Mouse (Mus musculus) forebrain, embryonic 13.5 days (tissue): Measurements from ENCODE around the gene Mybbp1a. TPM values are rescaled to one million over a fixed set of nuclear protein-coding genes. Genes with fewer than 3 reads are reported as not detected.
A peak's percentile ranks its signal among the peaks of the same experiment; 100 is the strongest.
"Not testable (repeated sequence)": the region's sequence is repeated elsewhere in the genome, so short reads cannot be mapped to it uniquely, and the experiment has no call there.

ENCODE experiments used
- ATAC-seq: fragments of 200-750 bp; cut with Nextera tagmentation; 2 replicates; pipeline ENCODE4 v1.8.0; 2017
- H3K27ac ChIP-seq: fragments of 300-500 bp; sonication (generic); 2 replicates; pipeline ENCODE4 v1.5.1; 2015; ENCODE audit warnings: inconsistent platforms, mild to moderate bottlenecking, moderate library complexity
- H3K27me3 ChIP-seq: fragments of 300-500 bp; sonication (generic); 2 replicates; pipeline ENCODE4 v1.6.1; 2015; ENCODE audit warnings: mild to moderate bottlenecking, inconsistent platforms
- H3K36me3 ChIP-seq: fragments of 300-500 bp; sonication (generic); 2 replicates; pipeline ENCODE4 v1.6.1; 2015; ENCODE audit warnings: mild to moderate bottlenecking, inconsistent platforms; ENCODE audit not compliant: poor library complexity, severe bottlenecking
- H3K4me1 ChIP-seq: fragments of 300-500 bp; sonication (generic); 2 replicates; pipeline ENCODE4 v1.6.1; 2015; ENCODE audit warnings: inconsistent platforms
- H3K4me2 ChIP-seq: fragments of 300-500 bp; sonication (generic); 2 replicates; pipeline ENCODE4 v1.6.1; 2015; ENCODE audit warnings: inconsistent platforms, mild to moderate bottlenecking, moderate library complexity
- H3K4me3 ChIP-seq: fragments of 300-500 bp; sonication (generic); 2 replicates; pipeline ENCODE4 v1.5.1; 2015; ENCODE audit warnings: mild to moderate bottlenecking, inconsistent platforms
- H3K9ac ChIP-seq: fragments of 300-500 bp; sonication (generic); 2 replicates; pipeline ENCODE4 v1.6.1; 2015; ENCODE audit warnings: mild to moderate bottlenecking, inconsistent platforms
- H3K9me3 ChIP-seq: fragments of 300-500 bp; sonication (generic); replicated peaks from 2 replicates; pipeline ENCODE4 v1.6.1; 2016; ENCODE audit warnings: inconsistent platforms
- WGBS: fragments of 180-500 bp; shearing (Covaris S2); methylation state at CpG from one replicate; pipeline ENCODE4 v1.1.7; 2015; 5-methylcytosine and 5-hydroxymethylcytosine counted together
- polyA plus RNA-seq: library from polyadenylated mRNA; unstranded; fragments of >200 nt; fragmentation: Nextera tagmentation; extraction: Ambion mirVana; gene quantifications from 2 replicates; pipeline ENCODE4 v1.2.1, GENCODE M21; 2015

Gene Mybbp1a
- polyA plus RNA-seq, 1 experiment from 2014 or later: 111 TPM

GRCm38 (mm10) chr11:72434963-72435693, 6.0 kb upstream of the Mybbp1a start, which contains the start of gene Ggt6:
TSS of gene Ggt6 (plus strand) at chr11:72435526.
- no peak within 1 kb of the TSS for H3K4me2 ChIP-seq
- no peak within 1 kb of the TSS for H3K9ac ChIP-seq
- H3K9me3 ChIP-seq: no peaks in the 10 kb centered on the region
- no peak for ATAC-seq
- peaks cover 4% of the 10 kb centered on the region; the same call in 1 of the 2 replicates for H3K27me3 ChIP-seq
- no peak within 1 kb of the TSS for H3K4me3 ChIP-seq
- H3K4me1 ChIP-seq: peaks cover 15% of the 10 kb centered on the region; the same call in 1 of the 2 replicates
- 65% methylated on average over 11 of the region's 11 CpGs for WGBS
- no peak within 1 kb of the TSS for H3K27ac ChIP-seq
- H3K36me3 ChIP-seq: no peaks in the 10 kb centered on the region

DNA sequence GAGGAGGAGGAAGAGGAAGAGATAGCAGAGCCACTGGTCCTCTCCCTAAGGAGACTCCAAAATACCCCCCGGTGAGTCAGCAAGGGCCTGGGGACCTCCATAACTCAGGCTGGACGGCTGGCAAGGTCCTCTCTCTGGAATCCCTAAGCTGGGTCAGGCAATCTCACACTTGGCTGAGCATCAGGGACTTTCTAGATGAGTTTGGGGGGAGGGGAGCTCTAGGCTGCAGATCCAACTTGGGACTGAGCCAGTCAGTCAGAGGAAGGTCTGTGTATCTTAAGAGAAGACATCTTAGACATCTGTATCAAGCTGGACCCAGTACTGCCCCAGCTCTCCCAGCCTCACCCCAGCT, 5.5 kb upstream of the Mybbp1a start:
- WGBS: 47% methylated on average over 2 of the region's 2 CpGs
- Histone ChIP-seq H3K4me2 (no peak overlapping the region), H3K4me3 (no peak overlapping the region), H3K9ac (no peak overlapping the region), H3K27ac (no peak overlapping the region), H3K4me1 (peaks cover 15% of the 10 kb centered on the region; the same call in 1 of the 2 replicates), H3K36me3 (no peaks in the 10 kb centered on the region), H3K9me3 (no peaks in the 10 kb centered on the region), H3K27me3 (peaks cover 4% of the 10 kb centered on the region; the same call in 1 of the 2 replicates)
- no peak for ATAC-seq

- 74% methylated on average over 5 of the region's 5 CpGs for WGBS
- Histone ChIP-seq H3K4me2 (no peak overlapping the region), H3K36me3 (no peaks in the 10 kb centered on the region), H3K4me1 (peaks cover 15% of the 10 kb centered on the region; the same call in 1 of the 2 replicates), H3K9ac (no peak overlapping the region), H3K27me3 (peaks cover 4% of the 10 kb centered on the region; the same call in 1 of the 2 replicates), H3K9me3 (no peaks in the 10 kb centered on the region), H3K27ac (no peak overlapping the region), H3K4me3 (no peak overlapping the region)
- ATAC-seq: no peak
Observed at GRCm38 (mm10) chr11:72436271-72436670, 4.9 kb upstream of the Mybbp1a start.

GRCm38 (mm10) chr11:72436756-72437650, 4.2 kb upstream of the Mybbp1a start:
- H3K9me3 ChIP-seq: no peaks in the 10 kb centered on the region
- H3K4me3 ChIP-seq: no peak overlapping the region
- no peak overlapping the region for H3K27ac ChIP-seq
- H3K36me3 ChIP-seq: 0 out of 2 replicates have a peak, but pooled peaks cover under 1% of the 10 kb centered on the region
- no peak overlapping the region for H3K9ac ChIP-seq
- no peak for ATAC-seq
- H3K27me3 ChIP-seq: peaks cover 1% of the 10 kb centered on the region; the same call in 1 of the 2 replicates
- H3K4me2 ChIP-seq: no peak overlapping the region
- 77% methylated on average over 16 of the region's 16 CpGs for WGBS
- peaks cover 21% of the 10 kb centered on the region for H3K4me1 ChIP-seq

GRCm38 (mm10) chr11:72438411-72438810, 2.7 kb upstream of the Mybbp1a start:
- H3K27me3 ChIP-seq: no peaks in the 10 kb centered on the region
- ATAC-seq: no peak
- WGBS: 74% methylated on average over 4 of the region's 4 CpGs
- H3K27ac ChIP-seq: no peak overlapping the region
- H3K4me3 ChIP-seq: no peak overlapping the region
- H3K36me3 ChIP-seq: peaks cover 14% of the 10 kb centered on the region
- no peaks in the 10 kb centered on the region for H3K9me3 ChIP-seq
- peaks cover 30% of the 10 kb centered on the region for H3K4me1 ChIP-seq
- H3K9ac ChIP-seq: no peak overlapping the region
- no peak overlapping the region for H3K4me2 ChIP-seq

- not testable (repeated sequence) for ATAC-seq, H3K9me3 ChIP-seq, H3K27me3 ChIP-seq
- H3K4me2 ChIP-seq: peak overlapping the region; percentile 99
- H3K4me1 ChIP-seq: peaks cover 24% of the 10 kb centered on the region
- peaks cover 36% of the 10 kb centered on the region for H3K36me3 ChIP-seq
- peak overlapping the region; percentile 95 for H3K27ac ChIP-seq
- peak overlapping the region; percentile 88 for H3K9ac ChIP-seq
- H3K4me3 ChIP-seq: peak overlapping the region; percentile 95
- 44% methylated on average over 6 of the region's 6 CpGs for WGBS
Observed at GRCm38 (mm10) chr11:72440597-72440964, 574 bp upstream of the Mybbp1a start.

DNA sequence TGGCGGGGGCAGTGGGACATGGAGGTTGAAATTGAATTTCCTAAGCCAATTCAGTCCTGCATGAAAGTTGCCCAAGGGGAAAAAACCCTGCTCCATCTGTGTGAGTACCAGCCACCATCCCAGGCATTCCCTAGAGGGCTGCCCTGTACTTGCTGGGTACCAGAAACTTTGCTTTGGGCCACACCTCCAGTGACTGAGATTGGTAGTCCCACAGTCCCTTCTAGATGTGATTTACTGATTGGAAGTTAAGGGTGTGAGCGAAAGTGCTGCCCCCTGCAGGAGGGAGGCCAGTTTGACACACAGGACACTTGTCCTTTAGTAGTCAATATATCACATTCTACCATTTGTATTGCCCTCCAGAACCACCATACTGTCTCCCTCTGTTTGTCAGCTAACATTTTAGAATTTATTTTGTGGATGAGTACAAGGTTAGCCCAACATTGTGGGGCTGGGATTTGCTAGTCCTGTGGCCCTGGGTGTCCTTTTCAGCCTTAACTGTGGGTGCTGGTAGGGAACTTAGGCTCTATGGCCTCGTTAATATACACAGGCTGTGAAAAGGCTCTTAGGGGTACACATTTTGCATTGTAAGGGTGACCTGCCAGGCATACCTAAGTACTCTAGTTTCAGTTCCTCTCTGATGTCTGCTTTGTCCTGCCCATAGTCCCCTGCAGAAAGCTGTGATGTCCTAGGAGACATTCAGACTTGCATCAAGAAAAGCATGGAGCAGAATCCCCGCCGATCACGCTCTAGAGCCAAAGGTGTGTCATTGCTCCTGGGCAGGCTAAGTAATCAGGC, 5.4 kb downstream of the Mybbp1a start:
- no peak overlapping the region for H3K4me2 ChIP-seq
- H3K36me3 ChIP-seq: peaks cover 95% of the 10 kb centered on the region
- no peak overlapping the region for H3K4me3 ChIP-seq
- H3K27ac ChIP-seq: no peak overlapping the region
- no peak overlapping the region for H3K9ac ChIP-seq
- H3K9me3 ChIP-seq: no peaks in the 10 kb centered on the region
- H3K27me3 ChIP-seq: no peaks in the 10 kb centered on the region
- ATAC-seq: no peak
- peaks cover 15% of the 10 kb centered on the region for H3K4me1 ChIP-seq
- WGBS: 88% methylated on average over 6 of the region's 6 CpGs

- Histone ChIP-seq H3K27me3 (no peaks in the 10 kb centered on the region), H3K4me1 (peaks cover 5% of the 10 kb centered on the region), H3K4me3 (no peak overlapping the region), H3K9me3 (no peaks in the 10 kb centered on the region), H3K36me3 (peaks cover 100% of the 10 kb centered on the region), H3K27ac (no peak overlapping the region), H3K4me2 (no peak overlapping the region), H3K9ac (no peak overlapping the region)
- ATAC-seq: no peak
- WGBS: 85% methylated on average over 8 of the region's 8 CpGs
Observed at GRCm38 (mm10) chr11:72447475-72447874, 6.3 kb downstream of the Mybbp1a start.

- H3K9me3 ChIP-seq: no peaks in the 10 kb centered on the region
- WGBS: 92% methylated on average over 3 of the region's 3 CpGs
- no peak for ATAC-seq
- no peak overlapping the region for H3K4me2 ChIP-seq
- H3K4me1 ChIP-seq: 0 out of 2 replicates have a peak, but pooled peaks cover 9% of the 10 kb centered on the region
- no peak overlapping the region for H3K9ac ChIP-seq
- H3K27ac ChIP-seq: no peak overlapping the region
- H3K27me3 ChIP-seq: no peaks in the 10 kb centered on the region
- H3K36me3 ChIP-seq: peaks cover 72% of the 10 kb centered on the region
- no peak overlapping the region for H3K4me3 ChIP-seq
Observed at GRCm38 (mm10) chr11:72452140-72452665, 11.0 kb downstream of the Mybbp1a start.

DNA sequence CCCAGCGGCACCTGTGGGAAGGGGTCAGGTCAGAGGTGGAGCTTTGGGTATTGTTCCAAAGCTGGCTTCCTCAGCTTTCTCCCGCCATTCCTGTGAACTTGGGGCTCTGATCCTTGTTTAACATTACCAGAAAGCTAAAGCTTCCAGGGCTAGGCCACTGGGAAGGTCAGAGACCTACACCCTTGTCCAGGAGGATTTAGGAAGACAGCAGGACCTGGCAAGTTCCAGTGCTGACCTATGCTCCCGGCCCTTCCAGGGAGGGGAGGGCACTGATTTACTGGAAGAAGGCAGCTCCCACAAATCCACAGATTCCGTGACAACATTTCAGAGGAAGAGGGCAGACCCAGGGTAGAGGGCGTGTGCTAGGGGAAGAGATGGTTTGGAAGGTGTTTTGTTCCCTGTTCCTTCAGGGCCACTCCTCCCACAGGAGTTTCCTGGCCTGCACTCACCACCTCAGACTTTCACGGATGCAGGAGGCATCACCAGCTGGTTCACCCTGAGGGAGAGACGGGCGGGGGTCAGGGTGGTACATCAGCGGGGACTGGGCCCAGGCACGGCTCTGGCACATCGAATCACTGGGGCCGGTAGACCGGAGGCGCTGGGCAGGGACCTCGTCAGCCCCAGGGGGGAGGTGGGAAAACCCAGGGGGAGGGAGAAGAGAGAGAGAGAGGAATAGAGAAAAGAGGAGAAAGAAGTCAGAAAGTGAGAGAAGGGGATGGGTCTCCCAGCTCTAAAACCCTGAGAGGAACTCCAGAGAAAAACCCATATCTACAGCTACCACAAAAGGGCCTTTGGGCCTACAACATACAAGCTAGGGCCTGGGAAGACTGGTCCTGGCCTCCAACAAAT, 12.2 kb downstream of the Mybbp1a start:
- Histone ChIP-seq H3K4me3 (no peak overlapping the region), H3K9me3 (no peaks in the 10 kb centered on the region), H3K36me3 (peaks cover 61% of the 10 kb centered on the region), H3K27me3 (no peaks in the 10 kb centered on the region), H3K4me1 (0 out of 2 replicates have a peak, but pooled peaks cover 9% of the 10 kb centered on the region), H3K27ac (no peak overlapping the region), H3K9ac (no peak overlapping the region), H3K4me2 (no peak overlapping the region)
- 65% methylated on average over 15 of the region's 15 CpGs for WGBS
- ATAC-seq: no peak

DNA sequence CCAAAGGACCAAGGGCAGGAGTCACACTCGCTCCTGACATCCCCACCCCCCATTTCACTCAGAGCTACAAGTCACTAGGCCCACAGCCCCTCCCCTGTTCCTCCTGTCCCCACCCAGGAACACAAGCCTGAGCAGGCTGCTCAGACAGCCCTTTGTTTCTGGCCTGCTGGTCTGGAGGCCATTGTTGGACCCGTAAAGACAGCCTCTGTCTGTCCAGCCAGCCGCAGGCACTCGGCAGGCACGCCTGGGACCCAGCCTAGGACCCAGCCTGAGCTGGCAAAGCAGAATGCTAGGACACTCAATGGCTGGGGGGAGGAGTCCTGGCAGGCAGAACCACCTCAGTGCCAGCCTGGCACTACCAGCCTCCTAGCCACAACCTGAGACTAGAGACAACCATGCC, 14.5 kb downstream of the Mybbp1a start:
- H3K4me2 ChIP-seq: no peak overlapping the region
- WGBS: 34% methylated on average over 5 of the region's 5 CpGs
- H3K27me3 ChIP-seq: no peaks in the 10 kb centered on the region
- no peak overlapping the region for H3K4me3 ChIP-seq
- peak; percentile 41; the same call in 1 of the 2 replicates for ATAC-seq
- H3K9me3 ChIP-seq: no peaks in the 10 kb centered on the region
- H3K27ac ChIP-seq: no peak overlapping the region
- 0 out of 2 replicates have a peak, but pooled peaks cover 9% of the 10 kb centered on the region for H3K4me1 ChIP-seq
- H3K36me3 ChIP-seq: peaks cover 37% of the 10 kb centered on the region
- no peak overlapping the region for H3K9ac ChIP-seq
